Mouse (Mus musculus): Measurements from ENCODE around the gene Mob2. TPM values are rescaled to one million over a fixed set of nuclear protein-coding genes. Genes with fewer than 3 reads are reported as not detected.

Gene Mob2
- polyA plus RNA-seq, 1 experiment from 2014 or later: 63.0 TPM

GRCm38 (mm10) chr7:141979247-141979646, 81.6 kb downstream of the Mob2 start:
- no peaks in the 10 kb centered on the region for H3K36me3 ChIP-seq (ENCODE audit: control insufficient read depth, insufficient read depth, low read length)
- H3K27ac ChIP-seq (ENCODE audit: low read depth): no peak overlapping the region
- no peak overlapping the region for H3K4me2 ChIP-seq (ENCODE audit: low read length)
- ATAC-seq (replicated peaks; ENCODE audit: low FRiP score, low TSS enrichment, low read depth) (no peak), DNase-seq (ENCODE audit: low spot score) (no peak)
- H3K9ac ChIP-seq (ENCODE audit: low read length): no peak overlapping the region
- no peak overlapping the region for H3K4me3 ChIP-seq (ENCODE audit: low read depth, low read length)
- WGBS: 87% methylated on average over 4 of the region's 4 CpGs
- no peaks in the 10 kb centered on the region for H3K4me1 ChIP-seq (replicated peaks; ENCODE audit: control insufficient read depth, insufficient read depth, low read length)
- H3K9me3 ChIP-seq (ENCODE audit: control insufficient read depth, low read length): no peaks in the 10 kb centered on the region
- no peaks in the 10 kb centered on the region for H3K27me3 ChIP-seq (replicated peaks; ENCODE audit: control insufficient read depth, insufficient read depth, low read length)

GRCm38 (mm10) chr7:141978003-141978402, 82.9 kb downstream of the Mob2 start:
- Histone ChIP-seq H3K27me3 (replicated peaks; ENCODE audit: control insufficient read depth, insufficient read depth, low read length) (no peaks in the 10 kb centered on the region), H3K4me3 (ENCODE audit: low read depth, low read length) (no peak overlapping the region), H3K9me3 (ENCODE audit: control insufficient read depth, low read length) (no peaks in the 10 kb centered on the region), H3K9ac (ENCODE audit: low read length) (no peak overlapping the region), H3K27ac (ENCODE audit: low read depth) (no peak overlapping the region), H3K4me1 (replicated peaks; ENCODE audit: control insufficient read depth, insufficient read depth, low read length) (no peaks in the 10 kb centered on the region), H3K4me2 (ENCODE audit: low read length) (no peak overlapping the region), H3K36me3 (ENCODE audit: control insufficient read depth, insufficient read depth, low read length) (no peaks in the 10 kb centered on the region)
- DNase-seq (ENCODE audit: low spot score) (no peak), ATAC-seq (replicated peaks; ENCODE audit: low FRiP score, low TSS enrichment, low read depth) (no peak)
- WGBS: 76% methylated on average over 6 of the region's 6 CpGs

DNA sequence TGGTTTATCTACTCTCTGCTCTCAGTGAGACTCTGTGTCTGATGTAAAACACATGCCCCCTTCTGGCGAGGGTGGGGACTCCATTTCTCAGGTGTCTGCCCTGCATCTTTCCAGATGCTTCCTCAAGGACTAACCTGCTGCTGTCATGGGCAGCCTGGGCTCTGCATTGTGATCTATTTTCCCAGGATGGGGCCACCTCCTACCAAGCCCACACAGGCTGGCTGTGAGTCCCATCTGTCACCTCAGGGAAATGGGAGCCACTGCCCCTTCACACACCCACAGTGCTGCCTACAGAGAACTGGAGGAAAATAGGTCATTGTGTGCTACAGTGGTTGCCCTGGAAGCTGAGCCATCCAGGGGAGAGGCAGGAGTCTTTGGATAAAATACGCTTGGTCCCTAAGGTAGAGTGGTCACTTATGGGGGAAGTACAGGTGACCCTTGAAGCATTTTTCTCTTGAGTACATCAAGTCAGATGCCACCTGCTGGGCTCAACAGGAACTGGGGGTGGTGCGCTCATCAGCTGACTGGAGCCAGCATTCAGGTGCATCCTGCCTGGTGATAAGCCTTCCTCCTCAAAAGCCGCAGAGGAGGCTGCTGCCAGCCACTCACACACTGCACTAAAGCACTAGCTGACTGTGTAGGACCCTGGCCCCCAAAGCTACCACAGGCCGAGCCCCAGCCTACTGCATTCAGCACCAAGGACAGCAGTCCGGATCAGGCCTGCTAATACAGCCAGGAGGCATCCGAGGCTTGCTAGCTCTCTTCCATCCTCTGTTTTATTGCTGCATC, 87.8 kb downstream of the Mob2 start:
- Histone ChIP-seq H3K9ac (ENCODE audit: low read length) (no peak overlapping the region), H3K4me2 (ENCODE audit: low read length) (no peak overlapping the region), H3K4me3 (ENCODE audit: low read depth, low read length) (no peak overlapping the region), H3K4me1 (replicated peaks; ENCODE audit: control insufficient read depth, insufficient read depth, low read length) (no peaks in the 10 kb centered on the region), H3K36me3 (ENCODE audit: control insufficient read depth, insufficient read depth, low read length) (no peaks in the 10 kb centered on the region), H3K27me3 (replicated peaks; ENCODE audit: control insufficient read depth, insufficient read depth, low read length) (no peaks in the 10 kb centered on the region), H3K27ac (ENCODE audit: low read depth) (no peak overlapping the region), H3K9me3 (ENCODE audit: control insufficient read depth, low read length) (no peaks in the 10 kb centered on the region)
- WGBS: 23% methylated on average over 7 of the region's 7 CpGs
- DNase-seq (ENCODE audit: low spot score): peak; percentile 82
- no peak for ATAC-seq (replicated peaks; ENCODE audit: low FRiP score, low TSS enrichment, low read depth)

DNA sequence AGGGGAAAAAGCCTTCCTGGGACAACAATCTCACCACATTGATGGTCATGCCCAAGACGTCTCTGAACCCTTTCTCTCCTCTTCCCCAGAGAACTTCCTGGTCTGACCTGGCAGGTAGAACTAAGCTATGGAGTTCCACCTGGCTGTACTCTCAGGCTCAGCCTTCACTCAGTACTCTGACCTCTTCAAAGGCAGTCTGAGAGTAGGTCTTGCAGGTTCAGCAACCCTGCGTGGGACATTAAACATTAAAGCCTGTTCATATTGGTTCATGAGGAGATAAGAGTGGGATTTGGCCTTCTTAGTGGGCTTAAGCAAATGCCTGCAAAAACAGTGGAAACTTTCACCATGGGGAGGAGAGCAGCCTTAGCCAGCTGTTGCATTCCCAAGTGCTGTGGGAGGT, 94.6 kb downstream of the Mob2 start:
- Histone ChIP-seq H3K27ac (ENCODE audit: low read depth) (no peak overlapping the region), H3K27me3 (replicated peaks; ENCODE audit: control insufficient read depth, insufficient read depth, low read length) (no peaks in the 10 kb centered on the region)
- 72% methylated on average over 2 of the region's 2 CpGs for WGBS

GRCm38 (mm10) chr7:141962521-141962920, 98.3 kb downstream of the Mob2 start:
- no peak overlapping the region for H3K4me2 ChIP-seq (ENCODE audit: low read length)
- ATAC-seq (replicated peaks; ENCODE audit: low FRiP score, low TSS enrichment, low read depth) (no peak), DNase-seq (ENCODE audit: low spot score) (no peak)
- no peak overlapping the region for H3K4me3 ChIP-seq (ENCODE audit: low read depth, low read length)
- no peak overlapping the region for H3K9ac ChIP-seq (ENCODE audit: low read length)
- 93% methylated on average over 3 of the region's 3 CpGs for WGBS
- H3K36me3 ChIP-seq (ENCODE audit: control insufficient read depth, insufficient read depth, low read length): no peaks in the 10 kb centered on the region
- no peaks in the 10 kb centered on the region for H3K27me3 ChIP-seq (replicated peaks; ENCODE audit: control insufficient read depth, insufficient read depth, low read length)
- no peak overlapping the region for H3K27ac ChIP-seq (ENCODE audit: low read depth)
- H3K9me3 ChIP-seq (ENCODE audit: control insufficient read depth, low read length): no peaks in the 10 kb centered on the region
- no peaks in the 10 kb centered on the region for H3K4me1 ChIP-seq (replicated peaks; ENCODE audit: control insufficient read depth, insufficient read depth, low read length)

More for the DNA sequence above, 94.6 kb downstream of the Mob2 start:
- no peak overlapping the region for H3K4me3 ChIP-seq (ENCODE audit: low read depth, low read length)
- no peak overlapping the region for H3K4me2 ChIP-seq (ENCODE audit: low read length)
- H3K9me3 ChIP-seq (ENCODE audit: control insufficient read depth, low read length): no peaks in the 10 kb centered on the region
- no peaks in the 10 kb centered on the region for H3K4me1 ChIP-seq (replicated peaks; ENCODE audit: control insufficient read depth, insufficient read depth, low read length)
- no peak overlapping the region for H3K9ac ChIP-seq (ENCODE audit: low read length)
- ATAC-seq (replicated peaks; ENCODE audit: low FRiP score, low TSS enrichment, low read depth): no peak
- no peaks in the 10 kb centered on the region for H3K36me3 ChIP-seq (ENCODE audit: control insufficient read depth, insufficient read depth, low read length)
- DNase-seq (ENCODE audit: low spot score): no peak

DNA sequence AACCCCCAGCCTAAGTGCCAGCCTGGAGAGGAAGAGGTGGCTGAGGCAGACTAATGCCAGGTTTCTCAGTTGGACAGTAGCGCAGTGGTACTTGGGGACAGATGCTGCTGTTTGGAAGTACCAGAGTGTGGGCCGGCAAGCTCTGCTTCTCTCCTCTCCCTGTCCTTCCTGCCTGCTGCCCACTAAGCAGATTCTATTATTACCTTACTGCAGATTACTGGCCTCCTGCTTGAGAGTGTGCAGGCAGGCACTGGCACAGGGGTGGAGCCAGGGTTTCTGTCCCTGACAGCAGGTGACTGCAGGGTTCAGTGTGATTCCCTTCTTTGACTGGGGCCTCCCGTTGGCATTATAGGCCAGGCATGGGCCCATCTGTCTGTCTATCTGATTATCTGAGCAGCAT, 99.4 kb downstream of the Mob2 start:
- Histone ChIP-seq H3K27me3 (replicated peaks; ENCODE audit: control insufficient read depth, insufficient read depth, low read length) (no peaks in the 10 kb centered on the region), H3K4me1 (replicated peaks; ENCODE audit: control insufficient read depth, insufficient read depth, low read length) (no peaks in the 10 kb centered on the region), H3K9me3 (ENCODE audit: control insufficient read depth, low read length) (no peaks in the 10 kb centered on the region), H3K4me2 (ENCODE audit: low read length) (no peak overlapping the region), H3K36me3 (ENCODE audit: control insufficient read depth, insufficient read depth, low read length) (no peaks in the 10 kb centered on the region), H3K9ac (ENCODE audit: low read length) (no peak overlapping the region), H3K4me3 (ENCODE audit: low read depth, low read length) (no peak overlapping the region), H3K27ac (ENCODE audit: low read depth) (no peak overlapping the region)
- WGBS: 84% methylated on average over 3 of the region's 3 CpGs
- ATAC-seq (replicated peaks; ENCODE audit: low FRiP score, low TSS enrichment, low read depth) (no peak), DNase-seq (ENCODE audit: low spot score) (no peak)

DNA sequence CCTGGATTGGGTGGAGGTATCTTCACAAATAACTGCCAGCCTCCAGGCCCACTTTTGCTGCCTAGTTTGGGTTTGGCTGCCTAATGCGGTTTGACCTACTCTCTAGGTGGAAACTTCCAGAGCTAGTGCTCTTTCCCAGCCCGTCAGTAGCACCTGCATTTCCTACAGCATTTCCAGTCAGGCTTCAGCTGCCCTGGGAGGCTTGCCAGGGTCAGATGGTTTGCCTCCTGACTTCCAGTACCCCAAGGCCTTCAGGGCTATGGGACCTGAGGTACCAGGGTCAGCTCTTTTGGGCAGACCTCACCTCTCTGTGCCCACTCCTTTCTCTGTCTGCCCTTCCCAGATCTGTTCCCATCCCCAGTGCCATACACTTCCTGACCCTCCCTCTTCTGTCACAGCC, 99.9 kb downstream of the Mob2 start:
- no peak overlapping the region for H3K4me2 ChIP-seq (ENCODE audit: low read length)
- no peak for ATAC-seq (replicated peaks; ENCODE audit: low FRiP score, low TSS enrichment, low read depth)
- H3K27me3 ChIP-seq (replicated peaks; ENCODE audit: control insufficient read depth, insufficient read depth, low read length): no peaks in the 10 kb centered on the region
- no peak overlapping the region for H3K9ac ChIP-seq (ENCODE audit: low read length)
- 92% methylated on average over 2 of the region's 2 CpGs for WGBS
- DNase-seq (ENCODE audit: low spot score): no peak
- H3K4me3 ChIP-seq (ENCODE audit: low read depth, low read length): no peak overlapping the region
- no peaks in the 10 kb centered on the region for H3K36me3 ChIP-seq (ENCODE audit: control insufficient read depth, insufficient read depth, low read length)
- H3K9me3 ChIP-seq (ENCODE audit: control insufficient read depth, low read length): no peaks in the 10 kb centered on the region
- no peak overlapping the region for H3K27ac ChIP-seq (ENCODE audit: low read depth)
- no peaks in the 10 kb centered on the region for H3K4me1 ChIP-seq (replicated peaks; ENCODE audit: control insufficient read depth, insufficient read depth, low read length)

DNA sequence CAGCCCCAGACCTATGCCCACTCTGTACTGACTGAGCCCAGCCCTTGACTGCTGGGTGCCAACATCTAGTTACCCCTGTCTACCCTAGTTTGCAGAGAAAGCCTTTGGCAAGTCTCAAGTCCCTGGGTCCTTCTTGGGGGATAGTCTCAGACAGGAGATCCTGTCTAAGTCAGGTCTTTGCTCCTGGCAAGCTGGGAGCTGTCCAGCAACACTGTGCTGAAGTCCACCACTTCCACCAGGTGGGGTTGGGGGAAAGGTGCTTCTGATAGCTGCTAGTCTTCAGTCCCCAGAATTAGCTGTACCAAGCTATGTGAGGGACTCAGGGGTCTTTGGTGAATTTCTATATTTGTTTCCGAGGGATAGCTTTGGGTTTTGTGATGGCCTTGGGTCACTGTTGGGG, 101.7 kb downstream of the Mob2 start:
- ATAC-seq (replicated peaks; ENCODE audit: low FRiP score, low TSS enrichment, low read depth): no peak
- Histone ChIP-seq H3K4me2 (ENCODE audit: low read length) (no peak overlapping the region), H3K4me3 (ENCODE audit: low read depth, low read length) (no peak overlapping the region), H3K4me1 (replicated peaks; ENCODE audit: control insufficient read depth, insufficient read depth, low read length) (no peaks in the 10 kb centered on the region), H3K9me3 (ENCODE audit: control insufficient read depth, low read length) (no peaks in the 10 kb centered on the region), H3K36me3 (ENCODE audit: control insufficient read depth, insufficient read depth, low read length) (no peaks in the 10 kb centered on the region), H3K9ac (ENCODE audit: low read length) (no peak overlapping the region), H3K27me3 (replicated peaks; ENCODE audit: control insufficient read depth, insufficient read depth, low read length) (no peaks in the 10 kb centered on the region), H3K27ac (ENCODE audit: low read depth) (no peak overlapping the region)
- peak; percentile 75 for DNase-seq (ENCODE audit: low spot score)
- WGBS: 79% methylated on average over 1 of the region's 1 CpGs

Measured in intestine, embryonic 14.5 days (tissue).